Mouse (Mus musculus): ENCODE data around the gene Kidins220.

Kidins220 gene

GRCm38 (mm10) chr12:25092751-25093211 is 118.1 kb downstream of the Kidins220 start:
- DNase-seq (ENCODE audit: low spot score) = peak; percentile 82

- peak; percentile 45 for DNase-seq (ENCODE audit: low spot score)
Observed at GRCm38 (mm10) chr12:25093241-25093774, 118.6 kb downstream of the Kidins220 start.

GRCm38 (mm10) chr12:25094621-25095521 is 120.1 kb downstream of the Kidins220 start:
- peak; percentile 55 for DNase-seq (ENCODE audit: low spot score)

GRCm38 (mm10) chr12:25095538-25095937 is 120.8 kb downstream of the Kidins220 start:
- no peak for DNase-seq (ENCODE audit: low spot score)

GRCm38 (mm10) chr12:25095974-25096639 is 121.4 kb downstream of the Kidins220 start:
- DNase-seq (ENCODE audit: low spot score) = peak; percentile 98

GRCm38 (mm10) chr12:25096640-25097051 is 121.9 kb downstream of the Kidins220 start:
- peak; percentile 61 for DNase-seq (ENCODE audit: low spot score)

GRCm38 (mm10) chr12:25097052-25097209 is 122.2 kb downstream of the Kidins220 start, which contains the start of gene Id2:
Id2 (minus strand) TSS chr12:25097140.
- no peak for DNase-seq (ENCODE audit: low spot score)

GRCm38 (mm10) chr12:25097210-25098160 is 122.8 kb downstream of the Kidins220 start:
- DNase-seq (ENCODE audit: low spot score) = peak; percentile 90

GRCm38 (mm10) chr12:25098161-25098550 is 123.4 kb downstream of the Kidins220 start:
- DNase-seq (ENCODE audit: low spot score) = no peak

- DNase-seq (ENCODE audit: low spot score) = peak; percentile 98
Observed at GRCm38 (mm10) chr12:25098561-25099312, 124.0 kb downstream of the Kidins220 start.

- no peak for DNase-seq (ENCODE audit: low spot score)
Observed at GRCm38 (mm10) chr12:25099313-25099562, 124.5 kb downstream of the Kidins220 start.

- DNase-seq (ENCODE audit: low spot score) = peak; percentile 68
Observed at GRCm38 (mm10) chr12:25099563-25100408, 125.1 kb downstream of the Kidins220 start.

- peak; percentile 84 for DNase-seq (ENCODE audit: low spot score)
Observed at GRCm38 (mm10) chr12:25100411-25101217, 125.9 kb downstream of the Kidins220 start.

GRCm38 (mm10) chr12:25101389-25101788 is 126.7 kb downstream of the Kidins220 start:
- DNase-seq (ENCODE audit: low spot score) = peak; percentile 66

- DNase-seq (ENCODE audit: low spot score) = no peak
Observed at GRCm38 (mm10) chr12:25103911-25104310, 129.2 kb downstream of the Kidins220 start.

GRCm38 (mm10) chr12:25104541-25104940 is 129.8 kb downstream of the Kidins220 start:
- DNase-seq (ENCODE audit: low spot score) = no peak

GRCm38 (mm10) chr12:25108865-25109264 is 134.1 kb downstream of the Kidins220 start:
- no peak for DNase-seq (ENCODE audit: low spot score)

- DNase-seq (ENCODE audit: low spot score) = no peak
Observed at GRCm38 (mm10) chr12:25109971-25110681, 135.4 kb downstream of the Kidins220 start.

GRCm38 (mm10) chr12:25110682-25111078 is 136.0 kb downstream of the Kidins220 start:
- DNase-seq (ENCODE audit: low spot score) = no peak

All from embryo, embryonic 10 days (tissue).